In the genomic region with DNA sequence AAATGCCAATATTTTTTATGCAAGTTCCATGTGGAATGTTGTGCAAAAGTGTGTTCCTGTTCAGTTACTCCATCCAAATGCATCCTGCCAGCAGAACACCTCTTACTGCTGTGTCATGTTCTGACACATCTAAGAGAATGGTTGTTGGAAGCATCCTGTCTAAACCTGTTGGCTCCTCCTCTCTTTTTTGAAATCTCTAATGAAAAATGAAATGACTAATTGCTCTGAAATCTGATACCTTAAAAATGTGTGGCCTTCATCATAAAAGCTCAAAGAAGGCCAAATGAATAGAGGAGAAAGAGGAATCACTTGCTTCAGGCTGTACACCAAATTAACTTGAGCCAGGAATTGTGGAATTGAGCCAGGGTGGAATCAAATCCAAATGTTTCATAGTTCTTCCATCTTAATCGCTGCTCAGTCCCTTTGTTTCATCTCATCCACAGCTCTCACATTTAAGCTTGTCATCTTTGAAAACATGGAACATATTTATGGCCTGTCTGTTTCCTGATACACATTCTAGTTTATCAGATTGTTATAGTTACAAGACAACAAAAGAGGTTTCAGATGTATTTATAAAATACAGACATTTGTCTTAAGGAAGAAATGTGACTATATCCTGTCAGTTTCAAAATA, we compare ENCODE assay signal across 18 mouse cellular contexts.
A peak's percentile ranks its signal among the peaks of the same experiment; 100 is the strongest.
DNase-seq lines count a peak whose midpoint lies in the region; ATAC-seq and TF ChIP-seq lines count a peak whose summit lies in the region.
"Had no signal": no experiment of that assay in that cellular context is flagged by ENCODE, and none has a peak within 500 bp of the region (broad histone marks: within the 10 kb centered on the region; RNA-seq: fewer than 3 reads in every experiment).

No protein-coding gene starts in this region.

- H3K27ac ChIP-seq in limb, embryonic 14.5 days (replicated peaks; ENCODE audit: low read depth, low read length): no peak overlapping the region
- H3K27ac ChIP-seq in limb, embryonic 10.5 days: no peak overlapping the region
- H3K27ac ChIP-seq: heart, embryonic 15.5 days; hindbrain, embryonic 12.5 days; midbrain, embryonic 13.5 days had no signal

- no peaks in the 10 kb centered on the region for H3K9me3 ChIP-seq in limb, embryonic 14.5 days (ENCODE audit: control insufficient read depth, low read length)
- no peaks in the 10 kb centered on the region for H3K9me3 ChIP-seq in limb, embryonic 10.5 days (replicated peaks)
- H3K9me3 ChIP-seq: hindbrain, embryonic 12.5 days; midbrain, embryonic 13.5 days had no signal

- peaks cover 9% of the 10 kb centered on the region; the same call in 1 of the 2 replicates for H3K4me1 ChIP-seq in limb, embryonic 14.5 days (ENCODE audit: control insufficient read depth, insufficient read depth, low read length)
- no peaks in the 10 kb centered on the region for H3K4me1 ChIP-seq in limb, embryonic 10.5 days
- H3K4me1 ChIP-seq: heart, embryonic 15.5 days; hindbrain, embryonic 12.5 days; midbrain, embryonic 13.5 days had no signal

- TF ChIP-seq POLR2A in limb, embryonic 14.5 days (IDR thresholded peaks at IDR 0.05; ENCODE audit: borderline replicate concordance, extremely low read depth, insufficient read depth, insufficient read length): no peak

- WGBS in limb, embryonic 14.5 days: 29% methylated on average over 1 of the region's 1 CpGs
- 73% methylated on average over 1 of the region's 1 CpGs for WGBS in limb, embryonic 10.5 days

- peak; percentile 3 for DNase-seq in embryo, embryonic 11 days
- no peak for DNase-seq in embryo, embryonic 9.5 days (ENCODE audit: extremely low spot score)
- DNase-seq in limb, embryonic 14.5 days (ENCODE audit: low spot score): peak; percentile 89
- DNase-seq in limb, embryonic 10.5 days (ENCODE audit: low spot score): no peak
- DNase-seq in fat pad, adult 2 months (ENCODE audit: extremely low read depth, low read depth, low spot score): peak; percentile 96
- peak; percentile 62 for DNase-seq in lung, postnatal 36 days
- DNase-seq in natural killer cell, adult 2 months (ENCODE audit: low spot score in 2 of 2): no peak
- no peak for DNase-seq in spleen, postnatal 4 days (ENCODE audit: low spot score in 2 of 2)
- DNase-seq: adrenal gland, postnatal 25 days; gastrocnemius, postnatal 36 days; kidney, adult 18-20 months; kidney, postnatal 14 days; right cerebral cortex, postnatal 25 days; thymus, adult 18-20 months had no signal

- no peaks in the 10 kb centered on the region for H3K36me3 ChIP-seq in limb, embryonic 14.5 days (ENCODE audit: control insufficient read depth, insufficient read depth, low read length)
- H3K36me3 ChIP-seq in limb, embryonic 10.5 days: no peaks in the 10 kb centered on the region
- H3K36me3 ChIP-seq: heart, embryonic 15.5 days; hindbrain, embryonic 12.5 days; midbrain, embryonic 13.5 days had no signal

- no peak overlapping the region for H3K4me3 ChIP-seq in limb, embryonic 14.5 days (replicated peaks; ENCODE audit: low read length)
- no peak overlapping the region for H3K4me3 ChIP-seq in limb, embryonic 10.5 days
- H3K4me3 ChIP-seq: heart, embryonic 15.5 days; hindbrain, embryonic 12.5 days; midbrain, embryonic 13.5 days had no signal

- no peak overlapping the region for H3K9ac ChIP-seq in limb, embryonic 14.5 days (ENCODE audit: low read depth, low read length, severe bottlenecking)
- H3K9ac ChIP-seq: heart, embryonic 15.5 days; hindbrain, embryonic 12.5 days; midbrain, embryonic 13.5 days had no signal

- H3K4me2 ChIP-seq in limb, embryonic 14.5 days (replicated peaks; ENCODE audit: low read depth, low read length, severe bottlenecking): no peak overlapping the region
- H3K4me2 ChIP-seq: heart, embryonic 15.5 days; hindbrain, embryonic 12.5 days; midbrain, embryonic 13.5 days had no signal

- ATAC-seq in limb, embryonic 14.5 days (ENCODE audit: low FRiP score, low read depth): no peak
- ATAC-seq: forebrain, embryonic 16.5 days; midbrain, embryonic 13.5 days had no signal

- no peaks in the 10 kb centered on the region for H3K27me3 ChIP-seq in limb, embryonic 14.5 days (ENCODE audit: control insufficient read depth, insufficient read depth, low read length)
- H3K27me3 ChIP-seq in limb, embryonic 10.5 days (ENCODE audit: low read depth, poor library complexity, severe bottlenecking): no peaks in the 10 kb centered on the region
- H3K27me3 ChIP-seq: heart, embryonic 15.5 days; hindbrain, embryonic 12.5 days; midbrain, embryonic 13.5 days had no signal

Comparison
In these comparisons a context has a peak if more than half of its experiments do, and no peak if none do; other contexts are left out.
1. DNase-seq: peak in embryo, embryonic 11 days (single experiment), limb, embryonic 14.5 days (single experiment), fat pad, adult 2 months (single experiment) and lung, postnatal 36 days (single experiment); none in embryo, embryonic 9.5 days (single experiment), limb, embryonic 10.5 days (single experiment), natural killer cell, adult 2 months (0 of 2) and spleen, postnatal 4 days (0 of 2).